9 mouse cellular contexts compared by ENCODE assay signal in genomic region chr10:79707162-79707561, GRCm38 (mm10). TPM values are rescaled to one million over a fixed set of nuclear protein-coding genes. Genes with fewer than 3 reads are reported as not detected.
A peak's percentile ranks its signal among the peaks of the same experiment; 100 is the strongest.
DNase-seq lines count a peak whose midpoint lies in the region; ATAC-seq and TF ChIP-seq lines count a peak whose summit lies in the region.
"Had no signal": no experiment of that assay in that cellular context is flagged by ENCODE, and none has a peak within 500 bp of the region (broad histone marks: within the 10 kb centered on the region; RNA-seq: fewer than 3 reads in every experiment).

No protein-coding gene starts in this region.

- no peak for DNase-seq in heart, postnatal 10 days
- DNase-seq in cerebellum, adult 18-20 months = peak; percentile 71 to 82
- no peak for DNase-seq in forebrain, postnatal 0 days
- no peak for DNase-seq in midbrain, embryonic 14.5 days
- no peak for DNase-seq in left cerebral cortex, adult 9 months (ENCODE audit: low spot score in 2 of 2)
- no peak for DNase-seq in adrenal gland, postnatal 4 days (ENCODE audit: low spot score in 2 of 2)
- no peak for DNase-seq in natural killer cell, adult 2 months (ENCODE audit: low spot score in 2 of 2)
- DNase-seq: embryo, embryonic 11 days had no signal

- H3K27me3 ChIP-seq in heart, embryonic 15.5 days = no peaks in the 10 kb centered on the region
- H3K27me3 ChIP-seq in forebrain, postnatal 0 days (ENCODE audit: insufficient read depth, low read length) = no peaks in the 10 kb centered on the region
- no peaks in the 10 kb centered on the region for H3K27me3 ChIP-seq in midbrain, embryonic 14.5 days (ENCODE audit: control insufficient read depth, insufficient read depth, low read length)

- H3K36me3 ChIP-seq in heart, embryonic 15.5 days = peaks cover 32% of the 10 kb centered on the region
- peaks cover 33% of the 10 kb centered on the region for H3K36me3 ChIP-seq in forebrain, postnatal 0 days (ENCODE audit: insufficient read depth)
- H3K36me3 ChIP-seq in midbrain, embryonic 14.5 days (ENCODE audit: control insufficient read depth, insufficient read depth, low read length) = peaks cover 37% of the 10 kb centered on the region

- no peak overlapping the region for H3K4me3 ChIP-seq in heart, embryonic 15.5 days
- no peak overlapping the region for H3K4me3 ChIP-seq in forebrain, postnatal 0 days (ENCODE audit: low read depth, low read length)
- H3K4me3 ChIP-seq in midbrain, embryonic 14.5 days (replicated peaks; ENCODE audit: low read depth, low read length) = no peak overlapping the region

- no peaks in the 10 kb centered on the region for H3K9me3 ChIP-seq in heart, embryonic 15.5 days (replicated peaks)
- no peaks in the 10 kb centered on the region for H3K9me3 ChIP-seq in forebrain, postnatal 0 days (ENCODE audit: low read length)
- H3K9me3 ChIP-seq in midbrain, embryonic 14.5 days (ENCODE audit: control insufficient read depth, low read length) = no peaks in the 10 kb centered on the region

- peak overlapping the region; percentile 52 for H3K27ac ChIP-seq in heart, embryonic 15.5 days
- H3K27ac ChIP-seq in forebrain, postnatal 0 days (ENCODE audit: low read depth, low read length) = no peak overlapping the region
- H3K27ac ChIP-seq in midbrain, embryonic 14.5 days (replicated peaks; ENCODE audit: low read depth, low read length) = no peak overlapping the region

- intact Hi-C loops in heart, postnatal 10 days (cut with DNase I) = no loop called here

- H3K4me1 ChIP-seq in heart, embryonic 15.5 days (replicated peaks) = peaks cover 54% of the 10 kb centered on the region
- peaks cover 14% of the 10 kb centered on the region; the same call in 1 of the 2 replicates for H3K4me1 ChIP-seq in forebrain, postnatal 0 days (ENCODE audit: insufficient read depth)
- peaks cover 26% of the 10 kb centered on the region for H3K4me1 ChIP-seq in midbrain, embryonic 14.5 days (ENCODE audit: control insufficient read depth, insufficient read depth, low read length)

- no peak for TF ChIP-seq CTCF in forebrain, postnatal 0 days (IDR thresholded peaks at IDR 0.05; ENCODE audit: low read depth)

- WGBS in heart, embryonic 15.5 days = 68% methylated on average over 1 of the region's 1 CpGs
- WGBS in forebrain, postnatal 0 days = 79% methylated on average over 1 of the region's 1 CpGs
- WGBS in midbrain, embryonic 14.5 days = 77% methylated on average over 1 of the region's 1 CpGs

- peak overlapping the region; percentile 66 for H3K4me2 ChIP-seq in heart, embryonic 15.5 days
- H3K4me2 ChIP-seq in forebrain, postnatal 0 days (ENCODE audit: low read depth) = peak overlapping the region; percentile 77; the same call in 1 of the 2 replicates
- H3K4me2 ChIP-seq in midbrain, embryonic 14.5 days (ENCODE audit: low read length) = 0 out of 2 replicates have a peak overlapping the region, but pooled peaks have one; percentile 88

- no peak for ATAC-seq in heart, embryonic 15.5 days (replicated peaks; ENCODE audit: insufficient number of reproducible peaks, insufficient read depth, low FRiP score, low read depth)
- ATAC-seq in forebrain, postnatal 0 days = no peak
- ATAC-seq in midbrain, embryonic 14.5 days (ENCODE audit: low FRiP score, low TSS enrichment) = no peak

- H3K9ac ChIP-seq in heart, embryonic 15.5 days = 0 out of 2 replicates have a peak overlapping the region, but pooled peaks have one; percentile 1
- no peak overlapping the region for H3K9ac ChIP-seq in forebrain, postnatal 0 days
- H3K9ac ChIP-seq in midbrain, embryonic 14.5 days (replicated peaks; ENCODE audit: low read length) = no peak overlapping the region

RNA-seq across cellular contexts. Expression of gene Bsg, which starts 2.9 kb away (rescaled TPM):
- 998 and 1,017 TPM in 2 replicates for polyA plus RNA-seq in heart, embryonic 15.5 days (2015; fragmentation: Nextera tagmentation; extraction: Ambion mirVana)
- 1,000 to 10,000 TPM; 1,161 to 1,276 TPM for total RNA-seq in heart, postnatal 10 days (2021)
- 960 and 1,112 TPM in 2 replicates for total RNA-seq in forebrain, postnatal 0 days (2014; rRNA removed)
- 1,015 and 1,046 TPM in 2 replicates for polyA plus RNA-seq in forebrain, postnatal 0 days (2015; fragmentation: Nextera tagmentation; extraction: Ambion mirVana)
- 680 and 689 TPM in 2 replicates for polyA plus RNA-seq in midbrain, embryonic 14.5 days (2014; fragmentation: Nextera tagmentation; extraction: Ambion mirVana)
- 100 to 1,000 TPM; 504 to 513 TPM for total RNA-seq in adrenal gland, postnatal 4 days (2021)

RNA-seq across cellular contexts. Expression of gene Hcn2, which starts 9.3 kb away (rescaled TPM):
- 0.08 and 0.09 TPM in 2 replicates for polyA plus RNA-seq in heart, embryonic 15.5 days (2015; fragmentation: Nextera tagmentation; extraction: Ambion mirVana)
- total RNA-seq in heart, postnatal 10 days (2021) = 10 to 100 TPM; 22.6 to 27.6 TPM
- 28.0 and 34.5 TPM in 2 replicates for total RNA-seq in forebrain, postnatal 0 days (2014; rRNA removed)
- 3.6 and 4.7 TPM in 2 replicates for polyA plus RNA-seq in forebrain, postnatal 0 days (2015; fragmentation: Nextera tagmentation; extraction: Ambion mirVana)
- polyA plus RNA-seq in midbrain, embryonic 14.5 days (2014; fragmentation: Nextera tagmentation; extraction: Ambion mirVana) = 0.89 and 1.9 TPM in 2 replicates
- total RNA-seq in adrenal gland, postnatal 4 days (2021) = 1 to 10 TPM; 8.9 to 9.3 TPM

RNA-seq across cellular contexts. Expression of gene Gzmm, which starts 18.3 kb away (rescaled TPM):
- polyA plus RNA-seq in heart, embryonic 15.5 days (2015; fragmentation: Nextera tagmentation; extraction: Ambion mirVana) = 1.1 TPM in 2 replicates
- total RNA-seq in heart, postnatal 10 days (2021) = 1 to 10 TPM; 3.8 to 4.3 TPM
- 2.5 and 3.3 TPM in 2 replicates for total RNA-seq in forebrain, postnatal 0 days (2014; rRNA removed)
- 1.1 and 1.3 TPM in 2 replicates for polyA plus RNA-seq in forebrain, postnatal 0 days (2015; fragmentation: Nextera tagmentation; extraction: Ambion mirVana)
- 1.1 and 1.5 TPM in 2 replicates for polyA plus RNA-seq in midbrain, embryonic 14.5 days (2014; fragmentation: Nextera tagmentation; extraction: Ambion mirVana)
- total RNA-seq in adrenal gland, postnatal 4 days (2021) = 1 to 10 TPM; 1.8 to 2.4 TPM

RNA-seq across cellular contexts. Expression of gene Cdc34, which starts 25.2 kb away (rescaled TPM):
- polyA plus RNA-seq in heart, embryonic 15.5 days (2015; fragmentation: Nextera tagmentation; extraction: Ambion mirVana) = 86.7 and 98.4 TPM in 2 replicates
- total RNA-seq in heart, postnatal 10 days (2021) = 100 to 1,000 TPM; 152 to 159 TPM
- total RNA-seq in forebrain, postnatal 0 days (2014; rRNA removed) = 61.9 and 69.9 TPM in 2 replicates
- 67.9 and 76.5 TPM in 2 replicates for polyA plus RNA-seq in forebrain, postnatal 0 days (2015; fragmentation: Nextera tagmentation; extraction: Ambion mirVana)
- polyA plus RNA-seq in midbrain, embryonic 14.5 days (2014; fragmentation: Nextera tagmentation; extraction: Ambion mirVana) = 80.4 and 94.9 TPM in 2 replicates
- total RNA-seq in adrenal gland, postnatal 4 days (2021) = 10 to 100 TPM; 72.6 to 78.1 TPM

RNA-seq across cellular contexts. Expression of gene Tpgs1, which starts 38.0 kb away (rescaled TPM):
- polyA plus RNA-seq in heart, embryonic 15.5 days (2015; fragmentation: Nextera tagmentation; extraction: Ambion mirVana) = 39.5 and 46.8 TPM in 2 replicates
- 10 to 100 TPM; 24.3 to 24.4 TPM for total RNA-seq in heart, postnatal 10 days (2021)
- total RNA-seq in forebrain, postnatal 0 days (2014; rRNA removed) = 64.2 and 91.5 TPM in 2 replicates
- polyA plus RNA-seq in forebrain, postnatal 0 days (2015; fragmentation: Nextera tagmentation; extraction: Ambion mirVana) = 128 and 148 TPM in 2 replicates
- polyA plus RNA-seq in midbrain, embryonic 14.5 days (2014; fragmentation: Nextera tagmentation; extraction: Ambion mirVana) = 94.4 and 110 TPM in 2 replicates
- total RNA-seq in adrenal gland, postnatal 4 days (2021) = 10 to 100 TPM; 32.4 to 33.9 TPM

Comparison
In these comparisons a context has a peak if more than half of its experiments do, and no peak if none do; other contexts are left out.
1. DNase-seq: peak in cerebellum, adult 18-20 months (2 of 2); none in heart, postnatal 10 days (0 of 2), forebrain, postnatal 0 days (single experiment), midbrain, embryonic 14.5 days (single experiment), left cerebral cortex, adult 9 months (0 of 2), adrenal gland, postnatal 4 days (0 of 2) and natural killer cell, adult 2 months (0 of 2).
2. Peak in every context shown above with its lines, with median percentiles within 50 percentile points of each other: H3K4me2 ChIP-seq.